Mouse (Mus musculus): Measurements from ENCODE around the gene Pigm. TPM values are rescaled to one million over a fixed set of nuclear protein-coding genes. Genes with fewer than 3 reads are reported as not detected.

Pigm gene
- total RNA-seq, 2 experiments from 2014 or later, result 15.1 to 15.5 TPM

- no peak for ATAC-seq (ENCODE audit: poor library complexity, severe bottlenecking)
Measured at GRCm38 (mm10) chr1:172349916-172350812, 26.2 kb upstream of the Pigm start.

- ATAC-seq (ENCODE audit: poor library complexity, severe bottlenecking), result no peak
Measured at GRCm38 (mm10) chr1:172352001-172352400, 24.3 kb upstream of the Pigm start.

- peak; percentile 70 for ATAC-seq (ENCODE audit: poor library complexity, severe bottlenecking)
Measured at GRCm38 (mm10) chr1:172352453-172352852, 23.9 kb upstream of the Pigm start.

GRCm38 (mm10) chr1:172355336-172355735, 21.0 kb upstream of the Pigm start:
- ATAC-seq (ENCODE audit: poor library complexity, severe bottlenecking), result no peak

GRCm38 (mm10) chr1:172357550-172357949, 18.8 kb upstream of the Pigm start:
- peak; percentile 98 for ATAC-seq (ENCODE audit: poor library complexity, severe bottlenecking)

- no peak for ATAC-seq (ENCODE audit: poor library complexity, severe bottlenecking)
Measured at GRCm38 (mm10) chr1:172358341-172358740, 18.0 kb upstream of the Pigm start.

GRCm38 (mm10) chr1:172364684-172365083, 11.7 kb upstream of the Pigm start:
- peak; percentile 76 for ATAC-seq (ENCODE audit: poor library complexity, severe bottlenecking)

GRCm38 (mm10) chr1:172368768-172369418, 7.5 kb upstream of the Pigm start:
- peak; percentile 81 for ATAC-seq (ENCODE audit: poor library complexity, severe bottlenecking)

GRCm38 (mm10) chr1:172376758-172377458, 562 bp downstream of the Pigm start:
- ATAC-seq (ENCODE audit: poor library complexity, severe bottlenecking), result peak; percentile 36

- ATAC-seq (ENCODE audit: poor library complexity, severe bottlenecking), result no peak
Measured at GRCm38 (mm10) chr1:172380066-172380465, 3.7 kb downstream of the Pigm start.

GRCm38 (mm10) chr1:172382090-172382489, 5.7 kb downstream of the Pigm start:
- no peak for ATAC-seq (ENCODE audit: poor library complexity, severe bottlenecking)

- ATAC-seq (ENCODE audit: poor library complexity, severe bottlenecking), result no peak
Measured at GRCm38 (mm10) chr1:172387246-172387645, 10.9 kb downstream of the Pigm start.

GRCm38 (mm10) chr1:172390769-172391168, 14.4 kb downstream of the Pigm start:
- ATAC-seq (ENCODE audit: poor library complexity, severe bottlenecking), result peak; percentile 78

- no peak for ATAC-seq (ENCODE audit: poor library complexity, severe bottlenecking)
Measured at GRCm38 (mm10) chr1:172391807-172392581, 15.6 kb downstream of the Pigm start.

- ATAC-seq (ENCODE audit: poor library complexity, severe bottlenecking), result no peak
Measured at GRCm38 (mm10) chr1:172392643-172393170, 16.4 kb downstream of the Pigm start.

GRCm38 (mm10) chr1:172393739-172394138, 17.4 kb downstream of the Pigm start:
- no peak for ATAC-seq (ENCODE audit: poor library complexity, severe bottlenecking)

GRCm38 (mm10) chr1:172396996-172397752, 20.8 kb downstream of the Pigm start:
- ATAC-seq (ENCODE audit: poor library complexity, severe bottlenecking), result no peak

GRCm38 (mm10) chr1:172406077-172406706, 29.8 kb downstream of the Pigm start:
- ATAC-seq (ENCODE audit: poor library complexity, severe bottlenecking), result no peak

- ATAC-seq (ENCODE audit: poor library complexity, severe bottlenecking), result peak; percentile 68
Measured at GRCm38 (mm10) chr1:172408996-172409395, 32.6 kb downstream of the Pigm start.

Data from megakaryocyte, adult 5-6 weeks (primary cell).